Mouse (Mus musculus) urinary bladder, postnatal 10 days (tissue): Measurements from ENCODE around the gene Sapcd1.
"Not testable (repeated sequence)": the region's sequence is repeated elsewhere in the genome, so short reads cannot be mapped to it uniquely, and the experiment has no call there.

Source experiments
- DNase-seq: peaks from one replicate; pipeline ENCODE4 v3.0.0; 2022; ENCODE audit warnings: low spot score

Gene Sapcd1

GRCm38 (mm10) chr17:35007387-35007991 is 20.3 kb downstream of the Sapcd1 start:
- DNase-seq, result no peak

- not testable (repeated sequence) for DNase-seq
Measured at GRCm38 (mm10) chr17:35005902-35006301, 21.9 kb downstream of the Sapcd1 start.

- DNase-seq, result no peak
Measured at GRCm38 (mm10) chr17:35005158-35005557, 22.7 kb downstream of the Sapcd1 start.

GRCm38 (mm10) chr17:35004075-35004717 is 23.6 kb downstream of the Sapcd1 start:
- no peak for DNase-seq

GRCm38 (mm10) chr17:35003022-35003838 is 24.6 kb downstream of the Sapcd1 start:
- no peak for DNase-seq

- no peak for DNase-seq
Measured at GRCm38 (mm10) chr17:35002153-35002865, 25.5 kb downstream of the Sapcd1 start.

GRCm38 (mm10) chr17:35001452-35002152 is 26.2 kb downstream of the Sapcd1 start:
- no peak for DNase-seq

- DNase-seq, result no peak
Measured at GRCm38 (mm10) chr17:35000717-35001451, 26.9 kb downstream of the Sapcd1 start, which contains the start of gene Vars. Gene Vars, plus strand, starts transcription at chr17:35000987.

- not testable (repeated sequence) for DNase-seq
Measured at GRCm38 (mm10) chr17:34999871-35000716, 27.7 kb downstream of the Sapcd1 start.

GRCm38 (mm10) chr17:34998526-34999430 is 29.0 kb downstream of the Sapcd1 start:
- DNase-seq, result no peak

- no peak for DNase-seq
Measured at GRCm38 (mm10) chr17:34997142-34997483, 30.7 kb downstream of the Sapcd1 start.

- no peak for DNase-seq
Measured at GRCm38 (mm10) chr17:34996411-34997141, 31.2 kb downstream of the Sapcd1 start.

GRCm38 (mm10) chr17:34995927-34996326 is 31.9 kb downstream of the Sapcd1 start:
- not testable (repeated sequence) for DNase-seq

GRCm38 (mm10) chr17:34995192-34995591 is 32.6 kb downstream of the Sapcd1 start:
- DNase-seq, result not testable (repeated sequence)

- DNase-seq, result no peak
Measured at GRCm38 (mm10) chr17:34994751-34995150, 33.1 kb downstream of the Sapcd1 start.

GRCm38 (mm10) chr17:34984218-34984617 is 43.6 kb downstream of the Sapcd1 start:
- no peak for DNase-seq

- no peak for DNase-seq
Measured at GRCm38 (mm10) chr17:34982328-34982727, 45.5 kb downstream of the Sapcd1 start.

- peak; percentile 63 for DNase-seq
Measured at GRCm38 (mm10) chr17:34981690-34982180, 46.1 kb downstream of the Sapcd1 start, which contains the start of gene Lsm2. Gene Lsm2, plus strand, starts transcription at chr17:34981862.
